Mouse (Mus musculus): ENCODE data around the gene Set.

The Set gene

DNA sequence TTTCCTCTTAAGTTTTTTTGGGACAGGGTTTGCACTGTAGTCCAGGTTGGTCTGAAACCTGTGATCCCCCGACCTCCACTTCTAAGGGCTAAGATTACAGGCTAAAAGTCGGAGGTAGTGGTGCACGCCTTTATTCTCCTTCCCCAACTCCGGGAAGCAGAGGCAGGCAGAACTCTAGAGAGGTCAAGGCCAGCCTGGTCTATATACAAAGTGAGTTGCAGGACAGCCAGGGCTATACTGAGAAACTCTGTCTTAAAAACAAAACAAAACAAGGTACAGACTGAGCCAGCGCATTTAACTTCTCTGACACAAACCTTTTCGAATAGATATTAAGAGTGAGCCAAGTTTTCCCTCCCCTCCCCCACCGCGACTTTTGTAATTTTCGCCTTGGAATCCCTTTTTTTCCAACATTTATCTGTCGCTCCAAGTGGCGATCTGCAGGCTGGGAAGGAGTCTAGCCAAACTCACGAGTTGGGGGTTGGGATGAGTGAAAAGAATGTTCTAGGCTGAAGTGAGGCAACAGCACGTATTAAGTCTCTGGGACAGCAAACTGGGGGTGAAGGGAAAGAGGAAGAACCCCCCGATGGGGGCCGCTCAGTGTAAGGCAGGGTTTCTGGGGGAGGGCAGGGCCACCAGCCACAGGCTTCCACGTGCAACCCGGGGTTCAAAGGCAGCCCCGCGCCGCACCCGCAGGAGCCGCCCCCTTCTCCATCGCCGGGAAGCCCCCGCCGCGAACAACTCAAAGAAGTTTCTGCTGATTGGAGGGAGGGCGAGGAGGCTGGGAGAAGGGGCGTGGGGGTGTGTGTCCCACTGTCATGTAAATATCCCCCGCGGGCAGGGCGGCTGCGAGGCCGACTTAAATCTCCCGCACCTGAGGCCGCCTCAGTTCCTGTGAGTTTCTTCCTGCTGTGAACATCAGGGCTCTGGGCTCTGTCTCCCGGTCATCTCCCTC lies 4.3 kb downstream of the Set start:
- DNase-seq (ENCODE audit: low read depth, low spot score), result no peak

GRCm38 (mm10) chr2:30062249-30063093 lies 5.3 kb downstream of the Set start:
- DNase-seq (ENCODE audit: low read depth, low spot score), result peak; percentile 30

- DNase-seq (ENCODE audit: low read depth, low spot score), result no peak
Measured at GRCm38 (mm10) chr2:30063235-30063634, 6.1 kb downstream of the Set start.

GRCm38 (mm10) chr2:30063791-30064190 lies 6.6 kb downstream of the Set start:
- DNase-seq (ENCODE audit: low read depth, low spot score), result no peak

GRCm38 (mm10) chr2:30064298-30064697 lies 7.1 kb downstream of the Set start:
- DNase-seq (ENCODE audit: low read depth, low spot score), result no peak

DNA sequence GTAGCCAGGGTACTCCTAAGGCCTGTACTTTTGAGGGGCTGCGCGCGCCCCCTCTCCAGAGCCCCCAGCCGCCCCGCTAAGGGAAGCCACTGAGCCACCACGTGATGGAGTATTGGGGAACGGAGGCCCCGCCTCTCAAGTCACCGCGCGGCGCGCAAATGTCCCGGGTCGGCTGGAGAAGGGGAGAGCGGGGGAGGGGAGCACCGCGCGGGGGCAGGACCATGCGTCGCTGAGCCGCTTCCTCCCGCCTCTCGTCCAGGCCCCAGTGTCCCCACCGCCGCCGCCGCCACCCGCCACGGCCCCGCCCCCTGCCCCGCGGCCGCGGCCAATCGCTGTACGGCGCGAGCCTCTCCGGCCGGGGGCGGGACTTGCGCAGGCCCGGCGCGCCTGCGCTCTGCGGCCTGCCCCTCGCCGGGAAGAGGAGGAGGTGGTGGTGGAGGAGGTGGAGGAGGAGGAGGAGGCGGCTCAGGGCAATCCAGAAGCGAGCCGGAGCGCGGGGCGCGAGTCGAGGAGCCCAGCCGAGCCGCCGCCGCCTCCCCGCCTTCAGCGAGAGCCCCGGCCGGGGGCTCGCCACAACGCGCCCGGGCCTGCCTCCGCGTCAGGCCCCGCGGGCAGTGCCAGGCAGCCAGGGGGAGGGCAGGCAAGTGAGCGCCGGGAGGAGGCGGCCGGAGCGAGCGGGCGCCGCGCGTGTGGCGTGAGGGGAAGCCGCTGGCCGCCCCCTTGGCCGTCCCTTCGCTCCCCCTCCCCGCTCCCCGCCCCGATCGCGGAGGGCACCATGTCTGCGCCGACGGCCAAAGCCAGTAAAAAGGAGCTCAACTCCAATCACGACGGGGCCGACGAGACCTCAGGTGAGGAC lies 9.1 kb downstream of the Set start:
- peak; percentile 90 for DNase-seq (ENCODE audit: low read depth, low spot score)

DNA sequence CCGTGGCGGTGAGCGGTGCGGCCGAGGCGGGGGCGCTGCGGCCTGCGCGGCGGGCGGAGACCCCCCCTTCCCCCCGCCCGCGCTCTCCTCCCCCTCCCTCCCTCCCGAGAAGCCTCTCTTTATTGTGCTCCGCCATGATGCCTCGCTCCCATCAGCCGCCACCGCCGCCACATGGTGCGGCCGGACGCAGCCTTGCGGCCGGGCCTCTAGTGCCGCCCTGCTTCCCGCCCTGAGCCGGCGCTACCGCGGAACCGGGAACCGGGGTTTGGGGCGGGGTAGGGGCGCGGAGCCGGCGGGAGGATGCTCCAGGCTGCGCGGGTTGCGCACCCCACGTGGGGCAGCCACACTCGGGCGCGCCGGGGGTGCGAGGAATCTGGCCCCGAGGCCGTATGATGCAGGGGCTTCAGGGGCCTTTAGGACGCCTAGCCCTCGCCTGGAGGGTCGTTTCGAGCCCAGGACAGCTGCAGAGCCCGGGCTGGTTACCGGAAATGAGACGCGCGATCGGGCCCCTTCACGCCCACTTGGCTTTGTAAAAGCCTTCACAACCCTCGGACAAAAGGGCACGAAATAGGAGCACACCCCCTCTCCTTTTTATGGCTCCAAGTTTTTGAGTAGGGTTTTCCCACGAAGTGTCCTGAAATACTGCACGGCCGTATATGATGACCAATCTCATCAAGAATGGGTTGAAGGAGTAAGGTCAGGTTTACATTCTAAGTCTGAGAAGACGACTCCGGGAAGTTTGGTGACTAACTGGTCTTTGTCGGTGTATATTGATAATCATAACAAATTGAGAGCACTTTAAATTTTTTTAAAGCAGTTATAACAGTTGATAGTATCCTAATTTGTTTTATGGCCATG lies 10.1 kb downstream of the Set start:
- DNase-seq (ENCODE audit: low read depth, low spot score), result peak; percentile 37

- no peak for DNase-seq (ENCODE audit: low read depth, low spot score)
Measured at GRCm38 (mm10) chr2:30067962-30068361, 10.8 kb downstream of the Set start.

- no peak for DNase-seq (ENCODE audit: low read depth, low spot score)
Measured at GRCm38 (mm10) chr2:30072875-30073274, 15.7 kb downstream of the Set start.

GRCm38 (mm10) chr2:30073285-30073684 lies 16.1 kb downstream of the Set start:
- DNase-seq (ENCODE audit: low read depth, low spot score), result no peak

GRCm38 (mm10) chr2:30075625-30076024 lies 18.4 kb downstream of the Set start:
- DNase-seq (ENCODE audit: low read depth, low spot score), result no peak

- DNase-seq (ENCODE audit: low read depth, low spot score), result no peak
Measured at GRCm38 (mm10) chr2:30076439-30076838, 19.3 kb downstream of the Set start.

GRCm38 (mm10) chr2:30076959-30077358 lies 19.8 kb downstream of the Set start:
- DNase-seq (ENCODE audit: low read depth, low spot score), result no peak

- DNase-seq (ENCODE audit: low read depth, low spot score), result peak; percentile 71
Measured at GRCm38 (mm10) chr2:30077502-30078348, 20.5 kb downstream of the Set start, which contains the start of gene Pkn3. Gene Pkn3 (plus strand): TSS chr2:30077684.

DNA sequence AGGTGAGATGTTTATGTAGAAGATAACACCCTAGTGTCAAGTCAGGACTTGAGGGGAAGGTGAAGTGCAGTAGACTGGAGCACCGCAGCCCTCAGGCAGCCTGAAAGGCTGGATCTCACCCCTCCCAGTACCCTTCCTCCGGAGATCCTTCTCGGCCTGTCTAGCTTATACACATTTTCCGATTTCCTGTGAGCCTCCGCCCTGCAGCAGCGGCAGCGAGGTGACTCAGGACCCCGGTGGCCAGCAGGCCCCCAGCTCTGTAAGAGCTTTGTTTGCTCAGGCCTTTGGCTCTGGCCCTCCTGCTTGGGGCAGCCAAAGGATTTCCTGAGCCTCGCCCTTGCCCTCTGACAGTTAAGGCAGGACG lies 21.2 kb downstream of the Set start:
- DNase-seq (ENCODE audit: low read depth, low spot score), result no peak

GRCm38 (mm10) chr2:30078760-30079159 lies 21.6 kb downstream of the Set start:
- DNase-seq (ENCODE audit: low read depth, low spot score), result no peak

GRCm38 (mm10) chr2:30080181-30080800 lies 23.1 kb downstream of the Set start:
- no peak for DNase-seq (ENCODE audit: low read depth, low spot score)

- DNase-seq (ENCODE audit: low read depth, low spot score), result no peak
Measured at GRCm38 (mm10) chr2:30084113-30084512, 26.9 kb downstream of the Set start.

DNA sequence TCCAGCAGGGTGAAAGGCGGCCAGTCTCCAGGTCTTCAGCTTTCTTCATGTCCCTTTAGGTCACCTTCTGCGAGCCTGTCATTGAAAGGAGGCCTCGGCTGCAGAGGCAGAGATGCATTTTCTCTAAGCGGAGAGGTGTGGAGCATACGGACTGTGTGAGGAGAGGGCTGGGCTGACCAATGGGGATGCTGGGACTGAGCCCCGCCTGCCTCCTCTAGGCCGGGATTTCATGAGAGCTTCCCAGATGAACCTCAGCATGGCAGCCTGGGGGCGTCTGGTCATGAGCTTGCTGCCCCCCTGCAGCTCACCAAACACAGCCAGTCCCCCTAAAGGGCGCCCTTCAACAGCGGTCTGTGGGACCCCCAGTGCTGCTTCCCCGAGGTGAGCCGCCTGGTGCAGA lies 27.5 kb downstream of the Set start:
- DNase-seq (ENCODE audit: low read depth, low spot score), result no peak

All from retina, postnatal 7 days (tissue).